Mouse (Mus musculus) layer of hippocampus, postnatal 36 days (tissue): ENCODE results near the gene Gm3880. TPM values are rescaled to one million over a fixed set of nuclear protein-coding genes. Genes with fewer than 3 reads are reported as not detected.
"Not testable (repeated sequence)": the region's sequence is repeated elsewhere in the genome, so short reads cannot be mapped to it uniquely, and the experiment has no call there.

Experiments used
- DNase-seq, 2 experiments: peaks; one replicate each; pipeline ENCODE4 v3.0.0; 2022
- total RNA-seq, 2 experiments: library from RNA; stranded (reverse); gene quantifications; 2 replicates each; pipeline ENCODE4 v1.2.3; 2021

Gm3880 gene
- total RNA-seq, result not detected

- not testable (repeated sequence) for DNase-seq
Measured at GRCm38 (mm10) chrX:102686872-102687271, at the start of gene Gm3880. Gene Gm3880, minus strand, starts transcription at chrX:102686972.

DNA sequence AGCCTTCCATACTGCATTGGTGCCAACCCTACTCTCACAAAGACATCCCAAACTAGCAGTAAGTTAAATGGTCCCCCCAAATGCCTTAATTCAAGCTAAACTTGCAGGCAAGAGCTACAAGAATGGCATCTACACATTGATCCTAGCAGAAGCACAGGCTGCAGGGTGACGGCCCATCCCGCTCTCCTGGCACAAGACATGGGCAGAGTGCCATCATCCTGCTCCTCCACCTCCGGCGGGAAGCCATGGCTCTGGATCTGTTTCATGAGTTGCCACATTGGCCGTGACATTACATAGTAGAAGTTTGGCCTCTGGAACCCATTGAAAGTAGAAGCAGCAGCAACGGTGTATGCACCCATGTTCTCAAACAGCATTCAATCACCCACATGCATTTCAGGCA is 37.5 kb upstream of the Gm3880 start:
- not testable (repeated sequence) for DNase-seq

- not testable (repeated sequence) for DNase-seq
Measured at GRCm38 (mm10) chrX:102707535-102707934, 20.8 kb upstream of the Gm3880 start, which contains the start of the genes Gm9112 and Dmrtc1b. Gene Gm9112, minus strand, starts transcription at chrX:102707635. Gene Dmrtc1b, plus strand, starts transcription at chrX:102707865.

- DNase-seq, result not testable (repeated sequence)
Measured at GRCm38 (mm10) chrX:102700636-102701035, 13.9 kb upstream of the Gm3880 start.

GRCm38 (mm10) chrX:102689252-102689651 is 2.5 kb upstream of the Gm3880 start:
- DNase-seq, result peak; percentile 5 to 6

DNA sequence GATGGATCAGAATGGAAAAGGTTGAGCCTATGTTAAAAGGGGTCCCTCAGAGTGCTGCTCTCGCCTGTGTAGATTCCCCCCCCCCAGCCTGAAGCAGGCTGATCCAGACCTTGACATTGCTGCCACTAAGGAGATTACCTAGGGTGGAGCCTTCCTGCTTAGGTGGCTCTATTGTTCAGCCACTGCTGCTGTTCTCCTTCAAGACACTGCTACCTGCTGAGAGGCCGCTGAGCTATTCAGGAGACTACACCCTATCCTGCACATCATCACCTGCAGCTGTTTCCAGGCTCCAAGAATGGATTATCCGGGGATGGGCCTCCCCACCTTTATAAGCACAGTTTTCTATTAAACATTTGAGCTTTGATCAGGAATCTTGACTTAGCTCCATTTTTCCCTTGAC is 2.1 kb downstream of the Gm3880 start:
- not testable (repeated sequence) for DNase-seq

GRCm38 (mm10) chrX:102666641-102667040 is 20.1 kb downstream of the Gm3880 start:
- no peak for DNase-seq

DNA sequence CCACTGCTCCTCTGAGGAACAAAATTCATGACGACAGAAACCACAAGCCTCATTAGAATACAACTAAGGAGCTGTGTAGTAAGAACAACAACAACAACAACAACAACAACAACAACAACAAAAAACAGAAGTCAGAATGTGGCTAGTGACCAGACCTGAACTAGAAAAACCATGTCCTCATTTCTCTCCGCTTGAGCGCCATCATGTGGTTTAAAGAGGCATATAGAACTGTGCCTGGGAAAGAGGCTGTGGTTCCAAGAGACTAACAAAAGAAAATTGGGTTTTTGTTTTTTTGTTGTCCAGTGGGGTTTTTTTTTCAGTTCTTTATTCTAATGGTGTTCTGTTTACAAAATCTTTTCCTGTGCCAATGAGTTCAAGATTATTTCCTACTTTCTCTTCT is 26.1 kb downstream of the Gm3880 start:
- DNase-seq, result peak in 1 of 2 experiments; percentile 12

DNA sequence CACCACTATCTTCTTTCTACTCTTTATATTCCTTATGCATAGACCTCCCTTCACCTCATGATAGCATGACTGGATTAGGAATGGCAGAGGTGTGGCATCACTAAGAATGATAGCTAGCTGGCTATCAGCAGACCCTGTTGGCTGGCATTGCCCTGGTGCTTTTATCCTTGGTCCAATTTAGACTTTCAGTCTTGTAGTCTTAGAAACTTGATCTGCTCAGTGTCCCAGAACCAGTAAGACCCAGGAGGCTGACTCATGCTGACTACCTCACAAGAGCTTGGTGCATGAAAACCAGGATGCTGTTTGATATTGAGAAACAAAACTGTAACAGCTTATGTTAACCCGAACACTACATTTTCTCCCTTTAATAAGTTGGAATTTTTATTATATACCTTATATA is 41.1 kb downstream of the Gm3880 start:
- no peak for DNase-seq

- DNase-seq, result no peak
Measured at GRCm38 (mm10) chrX:102645146-102645545, 41.6 kb downstream of the Gm3880 start.

DNA sequence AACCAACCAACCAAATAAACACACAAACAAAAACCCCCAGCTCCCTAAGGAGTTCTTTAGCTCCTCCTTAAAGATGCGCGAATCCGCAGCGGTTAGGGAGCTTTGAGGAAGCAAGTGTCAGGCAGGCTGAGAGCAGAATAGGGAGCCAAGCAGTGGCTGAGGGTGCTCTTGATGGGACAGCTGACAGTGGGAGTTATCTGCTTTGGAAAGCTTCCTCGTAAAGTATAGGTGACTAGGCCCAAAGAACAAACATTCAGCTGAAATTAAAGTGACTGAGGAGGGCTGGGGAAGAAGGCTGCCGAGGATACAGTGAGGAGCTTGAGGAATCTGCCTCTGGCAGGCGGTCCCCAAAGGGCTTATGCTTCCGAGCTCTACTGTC is 42.2 kb downstream of the Gm3880 start:
- peak in 1 of 2 experiments; percentile 2 for DNase-seq

GRCm38 (mm10) chrX:102643823-102644572 is 42.8 kb downstream of the Gm3880 start, which contains the start of gene Phka1:
Gene Phka1, minus strand, starts transcription at chrX:102644246.
- DNase-seq, result peak; percentile 68 to 69

Other genes starting within 250 kb of the Gm3880 start
- gene Hdac8, start 181.6 kb downstream of the Gm3880 start, total RNA-seq, result 10 to 100 TPM; 18.8 to 20.0 TPM
- 10 to 100 TPM; 24.0 to 25.0 TPM for gene Phka1, start 42.7 kb downstream of the Gm3880 start, total RNA-seq
- not detected for gene Gm9112, start 20.7 kb upstream of the Gm3880 start, total RNA-seq
- gene Dmrtc1b, start 20.9 kb upstream of the Gm3880 start, total RNA-seq, result not detected
- not detected for gene Dmrtc1c1, start 116.0 kb upstream of the Gm3880 start, total RNA-seq
- gene Dmrtc1c2, start 167.6 kb upstream of the Gm3880 start, total RNA-seq, result not detected
- not detected for gene 1700031F05Rik, start 181.0 kb upstream of the Gm3880 start, total RNA-seq
- gene Dmrtc1a, start 221.7 kb upstream of the Gm3880 start, total RNA-seq, result 1 to 10 TPM; 5.0 to 5.3 TPM
- not detected for gene 1700011M02Rik, start 221.9 kb upstream of the Gm3880 start, total RNA-seq
- gene 1700018G05Rik, start 241.4 kb upstream of the Gm3880 start, total RNA-seq, result not detected